Mouse (Mus musculus) naive thymus-derived CD4-positive, alpha-beta T cell, adult 2 months (primary cell): ENCODE results near the gene Igfbp4.
A peak's percentile ranks its signal among the peaks of the same experiment; 100 is the strongest.

Experiments
- DNase-seq: peaks from one replicate; pipeline ENCODE4 v3.0.0-alpha.2; 2011; ENCODE audit warnings: low read depth

The Igfbp4 gene

GRCm38 (mm10) chr11:99041841-99042780 lies 1.1 kb downstream of the Igfbp4 start:
- DNase-seq, result peak; percentile 60

GRCm38 (mm10) chr11:99042834-99043431 lies 1.9 kb downstream of the Igfbp4 start:
- DNase-seq, result peak; percentile 75

GRCm38 (mm10) chr11:99043632-99044031 lies 2.6 kb downstream of the Igfbp4 start:
- peak; percentile 54 for DNase-seq

GRCm38 (mm10) chr11:99044306-99044705 lies 3.3 kb downstream of the Igfbp4 start:
- DNase-seq, result no peak

- no peak for DNase-seq
Measured at GRCm38 (mm10) chr11:99045159-99045889, 4.3 kb downstream of the Igfbp4 start.

- no peak for DNase-seq
Measured at GRCm38 (mm10) chr11:99047120-99047519, 6.1 kb downstream of the Igfbp4 start.

- DNase-seq, result no peak
Measured at GRCm38 (mm10) chr11:99047643-99048042, 6.6 kb downstream of the Igfbp4 start.

- DNase-seq, result no peak
Measured at GRCm38 (mm10) chr11:99055143-99055542, 14.1 kb downstream of the Igfbp4 start.

GRCm38 (mm10) chr11:99055571-99056452 lies 14.8 kb downstream of the Igfbp4 start:
- no peak for DNase-seq

- no peak for DNase-seq
Measured at GRCm38 (mm10) chr11:99060435-99060834, 19.4 kb downstream of the Igfbp4 start.

GRCm38 (mm10) chr11:99062661-99063060 lies 21.6 kb downstream of the Igfbp4 start:
- DNase-seq, result no peak

- DNase-seq, result peak; percentile 45
Measured at GRCm38 (mm10) chr11:99063406-99064131, 22.5 kb downstream of the Igfbp4 start.

- peak; percentile 41 for DNase-seq
Measured at GRCm38 (mm10) chr11:99065353-99065752, 24.3 kb downstream of the Igfbp4 start.

- peak; percentile 91 for DNase-seq
Measured at GRCm38 (mm10) chr11:99065979-99066378, 24.9 kb downstream of the Igfbp4 start.

GRCm38 (mm10) chr11:99067591-99067990 lies 26.5 kb downstream of the Igfbp4 start:
- no peak for DNase-seq

GRCm38 (mm10) chr11:99068455-99068854 lies 27.4 kb downstream of the Igfbp4 start:
- DNase-seq, result no peak

GRCm38 (mm10) chr11:99071866-99072265 lies 30.8 kb downstream of the Igfbp4 start:
- DNase-seq, result no peak

GRCm38 (mm10) chr11:99073781-99074180 lies 32.7 kb downstream of the Igfbp4 start:
- no peak for DNase-seq

GRCm38 (mm10) chr11:99076744-99077319 lies 35.8 kb downstream of the Igfbp4 start:
- DNase-seq, result no peak

- DNase-seq, result no peak
Measured at GRCm38 (mm10) chr11:99077869-99078268, 36.8 kb downstream of the Igfbp4 start.
